Mouse (Mus musculus) liver, postnatal 0 days (tissue): ENCODE measurements at regions not wholly inside any gene's neighbourhood (a gene's known extent, or its start where the extent isn't known, plus 50 kb on each side); places are given as distances from the start of the nearest gene placed in this dataset.
A peak's percentile ranks its signal among the peaks of the same experiment; 100 is the strongest.

Experiments used
- ATAC-seq: fragments of 200-750 bp; cut with Nextera tagmentation; 2 replicates; pipeline ENCODE4 v1.8.0; 2017; ENCODE audit warnings: mild to moderate bottlenecking, moderate library complexity
- DNase-seq: peaks from one replicate; pipeline ENCODE4 v3.0.0-alpha.2; 2016
- H3K27ac ChIP-seq: fragments of 300-500 bp; sonication (generic); 2 replicates; pipeline ENCODE4 v1.5.1; 2014; ENCODE audit warnings: antibody characterized with exemption, moderate library complexity, mild to moderate bottlenecking, low read depth
- H3K27me3 ChIP-seq: fragments of 300-500 bp; sonication (generic); 2 replicates; pipeline ENCODE4 v1.6.1; 2014; ENCODE audit warnings: low read length, control low read depth, mixed read lengths; ENCODE audit not compliant: insufficient read depth
- H3K36me3 ChIP-seq: fragments of 300-500 bp; sonication (generic); replicated peaks from 2 replicates; pipeline ENCODE4 v1.6.1; 2014; ENCODE audit warnings: mild to moderate bottlenecking, control low read depth, low read length, moderate library complexity, mixed read lengths; ENCODE audit not compliant: insufficient read depth
- H3K4me1 ChIP-seq: fragments of 300-500 bp; sonication (generic); 2 replicates; pipeline ENCODE4 v1.6.1; 2014; ENCODE audit warnings: antibody characterized with exemption, mild to moderate bottlenecking, control low read depth; ENCODE audit not compliant: insufficient read depth
- H3K4me2 ChIP-seq: fragments of 300-500 bp; sonication (generic); 2 replicates; pipeline ENCODE4 v1.6.1; 2014; ENCODE audit warnings: low read depth, mild to moderate bottlenecking, low read length, moderate library complexity, mixed read lengths
- H3K4me3 ChIP-seq: fragments of 300-500 bp; sonication (generic); 2 replicates; pipeline ENCODE4 v1.5.1; 2014; ENCODE audit warnings: low read depth, low read length
- H3K9ac ChIP-seq: fragments of 300-500 bp; sonication (generic); replicated peaks from 2 replicates; pipeline ENCODE4 v1.6.1; 2014; ENCODE audit warnings: mild to moderate bottlenecking, moderate library complexity
- H3K9me3 ChIP-seq: fragments of 300-500 bp; sonication (generic); 2 replicates; pipeline ENCODE4 v1.6.1; 2016; ENCODE audit warnings: mild to moderate bottlenecking, control low read depth, low read length, mixed read lengths
- CTCF ChIP-seq: sonication (generic); IDR thresholded peaks from 2 replicates; pipeline ENCODE4 v1.5.1; 2016; ENCODE audit warnings: antibody characterized with exemption, low read depth
- EP300 ChIP-seq: IDR thresholded peaks from 2 replicates; pipeline ENCODE4 v1.6.1; 2016; ENCODE audit warnings: antibody characterized with exemption, low read depth, mild to moderate bottlenecking
- WGBS: fragments of 180-500 bp; shearing (Covaris S2); extraction: QIAGEN DNeasy Blood & Tissue Kit; methylation state at CpG from one replicate; pipeline ENCODE4 v1.1.7; 2014; ENCODE audit not compliant: insufficient replicate concordance; 5-methylcytosine and 5-hydroxymethylcytosine counted together

DNA sequence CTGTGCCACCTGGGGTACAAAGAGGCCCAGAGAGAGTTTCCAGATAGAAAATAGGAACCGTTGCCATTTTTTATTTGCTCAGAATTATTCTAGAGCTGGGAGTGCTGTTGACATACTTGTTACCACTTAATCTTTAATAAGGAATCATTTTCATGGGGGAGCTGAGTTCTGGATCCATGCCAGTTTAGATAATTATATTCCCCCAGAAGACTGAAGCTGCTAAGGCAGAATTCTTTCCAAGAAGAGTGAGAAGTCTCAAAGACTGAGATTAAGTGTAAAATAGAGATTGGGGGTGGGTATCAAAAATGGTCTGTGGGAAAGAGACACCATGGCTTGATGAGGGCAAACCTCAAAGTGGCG is 119.5 kb upstream of the Astn2 start:
- no peaks in the 10 kb centered on the region for H3K4me1 ChIP-seq
- 72% methylated on average over 2 of the region's 2 CpGs for WGBS
- no peak for TF ChIP-seq EP300
- no peak for TF ChIP-seq CTCF
- no peak for DNase-seq
- H3K27me3 ChIP-seq: no peaks in the 10 kb centered on the region
- no peaks in the 10 kb centered on the region for H3K36me3 ChIP-seq
- no peak overlapping the region for H3K9ac ChIP-seq
- no peak overlapping the region for H3K4me3 ChIP-seq
- H3K4me2 ChIP-seq: no peak overlapping the region
- no peak overlapping the region for H3K27ac ChIP-seq
- ATAC-seq: no peak
- no peaks in the 10 kb centered on the region for H3K9me3 ChIP-seq

DNA sequence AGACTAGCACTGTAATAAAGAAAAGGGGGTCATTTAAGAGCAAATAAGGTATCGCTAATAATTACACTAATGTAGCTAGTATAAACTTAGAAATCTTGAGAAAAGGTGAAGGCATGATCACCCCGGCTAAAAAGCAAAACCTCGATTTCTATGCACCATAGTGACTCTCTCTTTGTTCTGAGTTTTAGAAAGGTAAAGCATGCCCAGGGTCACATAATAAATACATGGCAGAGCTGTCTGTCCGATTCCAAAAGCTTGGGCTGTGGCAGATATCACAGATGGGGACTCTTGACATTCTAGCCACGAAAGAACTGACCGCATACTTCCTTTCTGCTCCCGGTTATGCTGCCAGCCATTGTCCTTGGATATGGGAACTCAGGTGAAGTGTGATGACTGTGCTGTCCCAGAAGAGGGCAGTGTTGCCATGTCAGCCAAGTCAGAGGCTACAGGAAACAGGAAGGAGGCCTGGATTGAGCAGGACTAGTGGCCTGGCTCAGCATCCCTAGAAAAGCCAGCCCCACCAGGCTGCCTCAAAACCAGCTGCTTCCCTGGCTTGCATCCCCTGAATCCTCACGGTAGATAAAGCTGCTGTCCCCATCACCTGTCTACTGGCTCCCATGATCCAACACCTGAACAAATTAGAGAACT is 119.0 kb upstream of the Astn2 start:
- H3K4me2 ChIP-seq: no peak overlapping the region
- 30% methylated on average over 8 of the region's 8 CpGs for WGBS
- DNase-seq (peak; percentile 11), ATAC-seq (no peak)
- no peak overlapping the region for H3K9ac ChIP-seq
- H3K27me3 ChIP-seq: no peaks in the 10 kb centered on the region
- H3K4me3 ChIP-seq: no peak overlapping the region
- TF ChIP-seq CTCF (peak; percentile 49), EP300 (no peak)
- no peak overlapping the region for H3K27ac ChIP-seq
- H3K9me3 ChIP-seq: no peaks in the 10 kb centered on the region
- H3K36me3 ChIP-seq: no peaks in the 10 kb centered on the region
- no peaks in the 10 kb centered on the region for H3K4me1 ChIP-seq

DNA sequence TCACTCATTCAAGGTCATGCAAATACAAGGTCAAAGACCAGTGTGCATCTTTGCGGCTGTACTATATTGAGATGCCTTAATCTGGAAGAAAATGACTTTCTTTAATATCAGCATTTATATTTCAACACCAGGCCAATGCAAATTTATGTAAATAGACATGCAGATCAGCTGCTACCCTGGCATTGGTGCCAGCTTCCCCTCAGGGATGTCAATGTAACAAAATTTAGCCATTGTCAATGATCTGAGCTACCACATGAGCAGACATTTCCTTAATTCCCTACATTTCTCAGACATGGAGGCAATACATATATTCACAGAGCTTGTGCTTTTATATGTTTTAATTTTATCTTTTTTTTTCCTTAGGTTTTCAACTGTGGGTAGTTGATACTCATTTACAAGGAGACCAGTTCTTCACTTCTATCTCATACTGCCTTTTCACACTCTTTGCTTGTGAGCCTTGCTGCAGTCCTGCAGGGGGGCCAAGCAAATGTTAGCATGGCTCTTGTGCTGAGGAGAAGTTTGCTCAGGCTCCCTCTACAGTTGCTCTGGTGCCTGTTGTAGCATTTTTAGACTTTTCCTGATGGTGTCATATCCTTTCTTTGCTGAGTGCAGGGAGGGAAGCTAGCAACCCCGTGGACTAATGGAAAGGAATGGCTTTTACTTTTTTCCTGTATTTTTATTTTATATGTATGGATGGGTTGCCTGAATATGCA is 117.8 kb upstream of the Astn2 start:
- H3K4me3 ChIP-seq: no peak overlapping the region
- H3K27me3 ChIP-seq: no peaks in the 10 kb centered on the region
- TF ChIP-seq EP300 (no peak), CTCF (no peak)
- H3K27ac ChIP-seq: no peak overlapping the region
- no peaks in the 10 kb centered on the region for H3K9me3 ChIP-seq
- no peak overlapping the region for H3K4me2 ChIP-seq
- DNase-seq (no peak), ATAC-seq (no peak)
- WGBS: 52% methylated on average over 2 of the region's 2 CpGs
- no peaks in the 10 kb centered on the region for H3K4me1 ChIP-seq
- H3K9ac ChIP-seq: no peak overlapping the region
- no peaks in the 10 kb centered on the region for H3K36me3 ChIP-seq

DNA sequence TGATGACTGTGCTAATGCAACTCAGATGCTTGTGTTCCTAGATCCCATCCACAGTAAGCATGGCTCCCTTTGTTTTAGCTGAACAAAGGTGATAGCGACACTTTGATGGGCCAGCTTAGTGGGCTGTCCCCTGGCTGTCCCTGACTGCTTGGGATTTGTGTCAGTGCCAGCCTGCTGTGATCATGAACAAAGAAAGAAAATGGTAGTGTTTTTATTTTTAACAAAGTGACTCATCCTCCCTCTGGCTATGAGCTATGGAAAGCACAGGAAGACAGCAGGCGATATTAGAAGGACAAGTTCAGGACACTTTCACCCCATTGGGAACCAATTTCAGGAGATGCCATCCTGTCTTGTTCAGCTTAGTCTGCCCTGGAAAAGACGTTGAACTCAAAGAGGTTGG is 116.4 kb upstream of the Astn2 start:
- ATAC-seq: no peak
- no peak overlapping the region for H3K4me3 ChIP-seq
- 64% methylated on average over 3 of the region's 3 CpGs for WGBS
- no peak overlapping the region for H3K27ac ChIP-seq
- no peaks in the 10 kb centered on the region for H3K4me1 ChIP-seq
- DNase-seq: no peak
- no peaks in the 10 kb centered on the region for H3K36me3 ChIP-seq
- H3K9ac ChIP-seq: no peak overlapping the region
- no peaks in the 10 kb centered on the region for H3K9me3 ChIP-seq
- H3K27me3 ChIP-seq: no peaks in the 10 kb centered on the region
- H3K4me2 ChIP-seq: no peak overlapping the region
- TF ChIP-seq CTCF (no peak), EP300 (no peak)

DNA sequence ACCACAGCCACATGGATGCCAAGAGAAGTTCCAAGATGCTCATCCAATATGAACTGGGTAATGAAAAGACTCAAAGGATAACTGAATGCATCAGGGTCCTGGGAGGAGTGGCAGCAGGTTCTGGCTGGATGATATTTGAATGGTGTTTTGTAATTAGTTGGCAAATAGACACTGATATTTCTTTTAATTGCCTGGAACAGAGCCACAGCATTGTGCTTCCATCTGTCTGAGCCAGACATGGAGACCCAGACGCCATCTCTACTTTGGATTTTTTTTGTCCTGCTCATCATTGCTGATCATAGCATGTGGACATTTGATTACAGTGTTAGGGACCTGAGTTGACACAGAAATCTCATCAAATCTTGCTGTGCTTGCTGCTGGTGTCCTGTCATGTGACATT is 111.4 kb upstream of the Astn2 start:
- H3K4me2 ChIP-seq: no peak overlapping the region
- no peaks in the 10 kb centered on the region for H3K9me3 ChIP-seq
- no peak for TF ChIP-seq EP300
- TF ChIP-seq CTCF: no peak
- no peaks in the 10 kb centered on the region for H3K27me3 ChIP-seq
- no peak overlapping the region for H3K4me3 ChIP-seq
- WGBS: 89% methylated on average over 1 of the region's 1 CpGs
- no peaks in the 10 kb centered on the region for H3K36me3 ChIP-seq
- H3K4me1 ChIP-seq: no peaks in the 10 kb centered on the region
- no peak overlapping the region for H3K27ac ChIP-seq
- H3K9ac ChIP-seq: no peak overlapping the region
- ATAC-seq (no peak), DNase-seq (no peak)

DNA sequence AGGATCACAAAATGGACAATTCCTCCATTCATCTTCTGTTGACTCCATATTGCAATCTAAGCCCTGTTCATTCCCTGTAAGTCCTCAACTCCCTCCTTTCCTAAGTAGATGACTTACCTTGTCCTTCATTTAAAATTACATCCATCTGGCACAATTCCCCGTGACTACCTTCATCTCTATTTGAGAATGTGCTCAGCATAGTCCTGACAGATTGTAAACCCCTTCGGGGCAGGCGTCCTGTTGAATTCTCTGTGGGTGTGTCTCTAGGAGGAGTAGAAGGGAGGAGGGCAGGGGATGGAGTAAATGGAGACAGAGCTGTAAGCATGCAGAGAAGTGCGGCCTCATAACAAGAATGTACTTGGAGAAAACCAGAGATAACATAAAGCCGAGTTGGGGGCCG is 79.1 kb upstream of the Astn2 start:
- no peak for TF ChIP-seq CTCF
- no peak for TF ChIP-seq EP300
- no peaks in the 10 kb centered on the region for H3K27me3 ChIP-seq
- ATAC-seq: no peak
- no peak overlapping the region for H3K9ac ChIP-seq
- DNase-seq: no peak
- no peak overlapping the region for H3K27ac ChIP-seq
- WGBS: 74% methylated on average over 6 of the region's 6 CpGs
- H3K9me3 ChIP-seq: no peaks in the 10 kb centered on the region
- no peak overlapping the region for H3K4me3 ChIP-seq
- H3K4me1 ChIP-seq: no peaks in the 10 kb centered on the region
- no peaks in the 10 kb centered on the region for H3K36me3 ChIP-seq
- no peak overlapping the region for H3K4me2 ChIP-seq
